12 mouse cellular contexts compared by ENCODE assay signal in the genomic region with DNA sequence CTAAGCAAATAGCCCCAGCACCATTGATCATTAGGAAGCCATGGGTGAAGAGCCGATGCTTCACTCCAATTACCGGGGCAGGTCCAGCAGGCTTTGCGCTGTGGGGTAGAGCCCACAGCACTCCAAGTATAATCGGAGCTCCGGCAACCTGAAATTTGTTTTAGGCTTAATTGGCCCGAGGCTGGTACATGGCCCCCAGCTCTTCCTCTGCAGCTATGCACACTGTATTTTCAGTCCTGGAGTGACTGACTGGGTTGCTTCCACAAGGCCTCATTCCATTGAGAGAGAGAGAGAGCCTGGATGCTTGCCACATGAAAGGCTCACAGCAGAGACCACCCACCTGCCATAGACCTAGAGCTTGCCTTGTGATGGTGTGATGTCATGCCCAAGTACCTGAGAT.
DNase-seq lines count a peak whose midpoint lies in the region; ATAC-seq and TF ChIP-seq lines count a peak whose summit lies in the region.
"Had no signal": no experiment of that assay in that cellular context is flagged by ENCODE, and none has a peak within 500 bp of the region (broad histone marks: within the 10 kb centered on the region; RNA-seq: fewer than 3 reads in every experiment).

No protein-coding gene starts in this region.

- TF ChIP-seq CTCF in kidney, postnatal 0 days (IDR thresholded peaks at IDR 0.05; ENCODE audit: low read depth): no peak
- no peak for TF ChIP-seq CTCF in brain, embryonic 14.5 days (IDR thresholded peaks at IDR 0.05; ENCODE audit: borderline replicate concordance, extremely low read depth, insufficient read depth, insufficient read length)

- 74% methylated on average over 6 of the region's 6 CpGs for WGBS in kidney, postnatal 0 days
- WGBS in kidney, embryonic 16.5 days: 68% methylated on average over 6 of the region's 6 CpGs
- 42% methylated on average over 6 of the region's 6 CpGs for WGBS in forebrain, embryonic 11.5 days
- WGBS in midbrain, embryonic 14.5 days: 53% methylated on average over 6 of the region's 6 CpGs

- no peak for ATAC-seq in kidney, postnatal 0 days (replicated peaks; ENCODE audit: low FRiP score, low read depth)
- no peak for ATAC-seq in kidney, embryonic 16.5 days (ENCODE audit: low FRiP score, low TSS enrichment)
- ATAC-seq in forebrain, embryonic 11.5 days (replicated peaks; ENCODE audit: low FRiP score): peak; percentile 51; the same call in 1 of the 2 replicates
- ATAC-seq in midbrain, embryonic 14.5 days (ENCODE audit: low FRiP score, low TSS enrichment): no peak

- no peaks in the 10 kb centered on the region for H3K27me3 ChIP-seq in kidney, postnatal 0 days (ENCODE audit: insufficient read depth, low read length)
- H3K27me3 ChIP-seq in kidney, embryonic 16.5 days (ENCODE audit: insufficient read depth, low read length): no peaks in the 10 kb centered on the region
- H3K27me3 ChIP-seq in forebrain, embryonic 11.5 days (ENCODE audit: control insufficient read depth, insufficient read depth, low read length): 0 out of 2 replicates have a peak, but pooled peaks cover 3% of the 10 kb centered on the region
- no peaks in the 10 kb centered on the region for H3K27me3 ChIP-seq in midbrain, embryonic 14.5 days (ENCODE audit: control insufficient read depth, insufficient read depth, low read length)

- H3K9me3 ChIP-seq in kidney, postnatal 0 days (replicated peaks; ENCODE audit: low read length): no peaks in the 10 kb centered on the region
- H3K9me3 ChIP-seq in kidney, embryonic 16.5 days (ENCODE audit: low read length): no peaks in the 10 kb centered on the region
- no peaks in the 10 kb centered on the region for H3K9me3 ChIP-seq in forebrain, embryonic 11.5 days (ENCODE audit: control insufficient read depth, low read length)
- no peaks in the 10 kb centered on the region for H3K9me3 ChIP-seq in midbrain, embryonic 14.5 days (ENCODE audit: control insufficient read depth, low read length)

- H3K4me3 ChIP-seq in kidney, postnatal 0 days (replicated peaks; ENCODE audit: low read depth, low read length): no peak overlapping the region
- no peak overlapping the region for H3K4me3 ChIP-seq in kidney, embryonic 16.5 days (ENCODE audit: low read length)
- H3K4me3 ChIP-seq in forebrain, embryonic 11.5 days (ENCODE audit: low read depth, low read length): no peak overlapping the region
- H3K4me3 ChIP-seq in midbrain, embryonic 14.5 days (replicated peaks; ENCODE audit: low read depth, low read length): no peak overlapping the region
- H3K4me3 ChIP-seq: erythroblast, embryonic 14.5 days had no signal

- DNase-seq in kidney, postnatal 0 days (ENCODE audit: low spot score): no peak
- peak; percentile 85 for DNase-seq in brain, embryonic 14.5 days (ENCODE audit: low read depth)
- DNase-seq in forebrain, embryonic 11.5 days (ENCODE audit: low spot score): peak; percentile 59
- no peak for DNase-seq in midbrain, embryonic 14.5 days
- no peak for DNase-seq in urinary bladder, postnatal 36 days (ENCODE audit: low spot score in 2 of 2)
- no peak for DNase-seq in ovary, postnatal 36 days (ENCODE audit: low spot score)
- no peak for DNase-seq in ovary, adult 18-20 months (ENCODE audit: low spot score)
- DNase-seq: cerebellum, adult 2 months; lung, postnatal 36 days had no signal

- no peak for TF ChIP-seq POLR2A in brain, embryonic 14.5 days (IDR thresholded peaks at IDR 0.05; ENCODE audit: borderline replicate concordance, extremely low read depth, insufficient read depth, insufficient read length, poor library complexity, severe bottlenecking)

- no peak overlapping the region for H3K27ac ChIP-seq in kidney, postnatal 0 days
- H3K27ac ChIP-seq in kidney, embryonic 16.5 days (ENCODE audit: low read length): no peak overlapping the region
- no peak overlapping the region for H3K27ac ChIP-seq in forebrain, embryonic 11.5 days (ENCODE audit: low read depth, low read length)
- peak overlapping the region; percentile 41; the same call in 1 of the 2 replicates for H3K27ac ChIP-seq in midbrain, embryonic 14.5 days (replicated peaks; ENCODE audit: low read depth, low read length)

- H3K4me2 ChIP-seq in kidney, postnatal 0 days (ENCODE audit: low read length): peak overlapping the region; percentile 13; the same call in 1 of the 2 replicates
- no peak overlapping the region for H3K4me2 ChIP-seq in kidney, embryonic 16.5 days (replicated peaks; ENCODE audit: low read depth, low read length)
- H3K4me2 ChIP-seq in forebrain, embryonic 11.5 days (ENCODE audit: low read depth, low read length, severe bottlenecking): peak overlapping the region; percentile 2
- H3K4me2 ChIP-seq in midbrain, embryonic 14.5 days (ENCODE audit: low read length): peak overlapping the region; percentile 32
- H3K4me2 ChIP-seq: liver, embryonic 11.5 days had no signal

- no peak overlapping the region for H3K9ac ChIP-seq in kidney, postnatal 0 days (ENCODE audit: low read depth, low read length)
- H3K9ac ChIP-seq in kidney, embryonic 16.5 days (replicated peaks; ENCODE audit: low read length): no peak overlapping the region
- no peak overlapping the region for H3K9ac ChIP-seq in forebrain, embryonic 11.5 days (ENCODE audit: low read length)
- H3K9ac ChIP-seq in midbrain, embryonic 14.5 days (replicated peaks; ENCODE audit: low read length): no peak overlapping the region; the same call in 1 of the 2 replicates

- peaks cover 6% of the 10 kb centered on the region; the same call in 1 of the 2 replicates for H3K4me1 ChIP-seq in kidney, postnatal 0 days (replicated peaks; ENCODE audit: insufficient read depth, low read length)
- peaks cover 4% of the 10 kb centered on the region; the same call in 1 of the 2 replicates for H3K4me1 ChIP-seq in kidney, embryonic 16.5 days (ENCODE audit: insufficient read depth, low read length)
- peaks cover 6% of the 10 kb centered on the region; the same call in 1 of the 2 replicates for H3K4me1 ChIP-seq in forebrain, embryonic 11.5 days (replicated peaks; ENCODE audit: control insufficient read depth, insufficient read depth, low read length)
- peaks cover 20% of the 10 kb centered on the region for H3K4me1 ChIP-seq in midbrain, embryonic 14.5 days (ENCODE audit: control insufficient read depth, insufficient read depth, low read length)

- H3K36me3 ChIP-seq in kidney, postnatal 0 days (ENCODE audit: insufficient read depth, low read length): no peaks in the 10 kb centered on the region
- H3K36me3 ChIP-seq in kidney, embryonic 16.5 days (ENCODE audit: insufficient read depth, low read length): no peaks in the 10 kb centered on the region
- no peaks in the 10 kb centered on the region for H3K36me3 ChIP-seq in forebrain, embryonic 11.5 days (ENCODE audit: control insufficient read depth, insufficient read depth, low read length)
- H3K36me3 ChIP-seq in midbrain, embryonic 14.5 days (ENCODE audit: control insufficient read depth, insufficient read depth, low read length): no peaks in the 10 kb centered on the region

Comparison
In these comparisons a context has a peak if more than half of its experiments do, and no peak if none do; other contexts are left out.
1. DNase-seq: peak in brain, embryonic 14.5 days (single experiment) and forebrain, embryonic 11.5 days (single experiment); none in kidney, postnatal 0 days (single experiment), midbrain, embryonic 14.5 days (single experiment), urinary bladder, postnatal 36 days (0 of 2), ovary, postnatal 36 days (single experiment) and ovary, adult 18-20 months (single experiment).